Mouse (Mus musculus): ENCODE data around the gene Rilpl1.

The Rilpl1 gene

GRCm38 (mm10) chr5:124493455-124493854 lies 37.7 kb downstream of the Rilpl1 start:
- 83% methylated on average over 11 of the region's 11 CpGs for WGBS

- WGBS: 79% methylated on average over 4 of the region's 4 CpGs
These were observed 38.6 kb downstream of the Rilpl1 start for GRCm38 (mm10) chr5:124492618-124493017.

- WGBS: 55% methylated on average over 4 of the region's 4 CpGs
These were observed 39.5 kb downstream of the Rilpl1 start for GRCm38 (mm10) chr5:124491732-124492131.

GRCm38 (mm10) chr5:124488885-124489284 lies 42.3 kb downstream of the Rilpl1 start:
- WGBS: 77% methylated on average over 3 of the region's 3 CpGs

GRCm38 (mm10) chr5:124485654-124486053 lies 45.5 kb downstream of the Rilpl1 start:
- WGBS: 84% methylated on average over 5 of the region's 5 CpGs

- WGBS: 4% methylated on average over 15 of the region's 15 CpGs
These were observed 47.4 kb downstream of the Rilpl1 start for GRCm38 (mm10) chr5:124483655-124484396.

GRCm38 (mm10) chr5:124482966-124483654 lies 48.1 kb downstream of the Rilpl1 start, which contains the start of gene Snrnp35:
Gene Snrnp35, plus strand, starts transcription at chr5:124483134.
- WGBS: under 1% methylated on average over 48 of the region's 48 CpGs

GRCm38 (mm10) chr5:124482436-124482965 lies 48.7 kb downstream of the Rilpl1 start:
- under 1% methylated on average over 13 of the region's 13 CpGs for WGBS

GRCm38 (mm10) chr5:124481714-124482113 lies 49.5 kb downstream of the Rilpl1 start:
- WGBS: 89% methylated on average over 4 of the region's 4 CpGs

- 79% methylated on average over 4 of the region's 4 CpGs for WGBS
These were observed 51.1 kb downstream of the Rilpl1 start for GRCm38 (mm10) chr5:124480119-124480518.

- WGBS: 84% methylated on average over 1 of the region's 1 CpGs
These were observed 52.4 kb downstream of the Rilpl1 start for GRCm38 (mm10) chr5:124478873-124479204.

- WGBS: 73% methylated on average over 6 of the region's 6 CpGs
These were observed 60.5 kb downstream of the Rilpl1 start for GRCm38 (mm10) chr5:124470591-124471171.

- 92% methylated on average over 6 of the region's 6 CpGs for whole genome bisulfite sequencing
These were observed 61.7 kb downstream of the Rilpl1 start for GRCm38 (mm10) chr5:124469486-124469885.

- whole genome bisulfite sequencing: 71% methylated on average over 7 of the region's 7 CpGs
These were observed 62.8 kb downstream of the Rilpl1 start for GRCm38 (mm10) chr5:124468365-124468764.

GRCm38 (mm10) chr5:124467766-124468165 lies 63.4 kb downstream of the Rilpl1 start:
- WGBS: 88% methylated on average over 1 of the region's 1 CpGs

- WGBS: 85% methylated on average over 5 of the region's 5 CpGs
These were observed 67.7 kb downstream of the Rilpl1 start for GRCm38 (mm10) chr5:124463462-124463861.

- 87% methylated on average over 8 of the region's 8 CpGs for WGBS
These were observed 68.7 kb downstream of the Rilpl1 start for GRCm38 (mm10) chr5:124462297-124463025.

GRCm38 (mm10) chr5:124460922-124461321 lies 70.3 kb downstream of the Rilpl1 start:
- 84% methylated on average over 14 of the region's 14 CpGs for WGBS

- 65% methylated on average over 6 of the region's 6 CpGs for WGBS
These were observed 74.4 kb downstream of the Rilpl1 start for GRCm38 (mm10) chr5:124456762-124457161.

- 74% methylated on average over 1 of the region's 1 CpGs for WGBS
These were observed 77.1 kb downstream of the Rilpl1 start for GRCm38 (mm10) chr5:124454082-124454419.

- WGBS: 33% methylated on average over 13 of the region's 13 CpGs
These were observed 77.7 kb downstream of the Rilpl1 start for GRCm38 (mm10) chr5:124453339-124454081.

Data from cerebral cortex, adult 2 months (tissue).